Mouse (Mus musculus) heart, embryonic 11.5 days (tissue): Measurements from ENCODE around the gene Ufc1. TPM values are rescaled to one million over a fixed set of nuclear protein-coding genes. Genes with fewer than 3 reads are reported as not detected.

Experiments
- ATAC-seq: fragments of 200-750 bp; cut with Nextera tagmentation; replicated peaks from 2 replicates; pipeline ENCODE4 v1.8.0; 2017; ENCODE audit warnings: moderate library complexity; ENCODE audit not compliant: insufficient number of reproducible peaks, low FRiP score, low TSS enrichment
- H3K27ac ChIP-seq: fragments of 300-500 bp; sonication (generic); 2 replicates; pipeline ENCODE4 v1.5.1; 2014; ENCODE audit warnings: mild to moderate bottlenecking, low read depth, low read length
- H3K27me3 ChIP-seq: fragments of 300-500 bp; sonication (generic); 2 replicates; pipeline ENCODE4 v1.6.1; 2014; ENCODE audit warnings: mild to moderate bottlenecking, low read length, mixed read lengths; ENCODE audit not compliant: control insufficient read depth, insufficient read depth
- H3K36me3 ChIP-seq: fragments of 300-500 bp; sonication (generic); 2 replicates; pipeline ENCODE4 v1.6.1; 2014; ENCODE audit warnings: mild to moderate bottlenecking, low read length, moderate library complexity, mixed read lengths; ENCODE audit not compliant: control insufficient read depth, insufficient read depth
- H3K4me1 ChIP-seq: fragments of 300-500 bp; sonication (generic); 2 replicates; pipeline ENCODE4 v1.6.1; 2014; ENCODE audit warnings: low read length; ENCODE audit not compliant: control insufficient read depth, insufficient read depth
- H3K4me2 ChIP-seq: fragments of 300-500 bp; sonication (generic); 2 replicates; pipeline ENCODE4 v1.6.1; 2014; ENCODE audit warnings: mild to moderate bottlenecking, moderate library complexity
- H3K4me3 ChIP-seq: fragments of 300-500 bp; sonication (generic); 2 replicates; pipeline ENCODE4 v1.5.1; 2014; ENCODE audit warnings: low read depth, low read length
- H3K9ac ChIP-seq: fragments of 300-500 bp; sonication (generic); 2 replicates; pipeline ENCODE4 v1.6.1; 2014; ENCODE audit warnings: mild to moderate bottlenecking, low read depth, low read length, moderate library complexity
- H3K9me3 ChIP-seq: fragments of 300-500 bp; sonication (generic); replicated peaks from 2 replicates; pipeline ENCODE4 v1.6.1; 2016; ENCODE audit warnings: low read length; ENCODE audit not compliant: control insufficient read depth
- WGBS: fragments of 180-500 bp; shearing (Covaris S2); extraction: QIAGEN DNeasy Blood & Tissue Kit; methylation state at CpG from one replicate; pipeline ENCODE4 v1.1.7; 2014; ENCODE audit not compliant: insufficient replicate concordance; 5-methylcytosine and 5-hydroxymethylcytosine counted together
- polyA plus RNA-seq: library from polyadenylated mRNA; unstranded; fragments of >200 nt; fragmentation: Nextera tagmentation; extraction: Ambion mirVana; gene quantifications from 2 replicates; pipeline ENCODE4 v1.2.1, GENCODE M21; 2014

Gene Ufc1
- 90.3 and 92.9 TPM in 2 replicates for polyA plus RNA-seq

DNA sequence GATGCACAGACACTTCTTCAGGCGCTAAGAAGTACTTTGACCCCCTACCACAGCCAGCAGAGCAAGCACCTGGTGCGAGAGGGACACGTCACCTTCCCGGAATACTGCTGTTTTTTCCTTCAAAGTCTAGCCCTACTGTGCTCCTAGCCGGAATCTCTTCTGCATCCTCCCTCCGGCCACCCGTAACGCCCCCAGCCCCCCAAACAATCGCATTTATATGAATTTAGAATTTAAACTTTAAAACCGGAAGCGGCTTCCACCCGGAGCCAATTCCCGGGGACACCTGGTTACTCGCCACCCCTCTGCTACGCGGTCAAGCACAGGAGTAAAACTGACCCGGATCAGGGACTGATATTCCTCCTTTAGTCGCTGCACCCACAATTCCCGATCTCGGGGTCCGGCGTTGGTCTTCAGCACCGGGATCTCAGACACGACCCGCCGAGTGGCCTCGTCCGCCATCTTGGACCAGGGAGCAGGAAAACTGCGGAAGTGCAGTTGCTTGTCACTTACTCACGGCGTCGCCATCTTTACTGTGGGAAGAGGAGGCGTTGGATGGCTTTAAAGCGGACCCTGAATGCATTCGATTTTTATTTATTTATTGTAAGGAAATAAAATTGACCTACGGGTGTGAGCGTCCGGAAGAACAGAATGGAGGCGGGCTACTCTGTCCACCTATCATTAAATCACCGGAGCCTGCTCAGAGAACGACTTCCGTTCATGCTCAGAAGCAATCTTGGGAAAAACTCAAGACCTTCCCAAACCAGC is at the start of gene Ufc1:
Gene Ufc1, minus strand, starts transcription at position 727 of the 765 bp plus-strand sequence.
- Histone ChIP-seq H3K4me1 (peaks cover 8% of the 10 kb centered on the region), H3K4me3 (peak within 1 kb of the TSS; percentile 82), H3K9ac (peak within 1 kb of the TSS; percentile 96), H3K4me2 (peak within 1 kb of the TSS; percentile 91), H3K27ac (peak within 1 kb of the TSS; percentile 95), H3K27me3 (no peaks in the 10 kb centered on the region), H3K9me3 (no peaks in the 10 kb centered on the region), H3K36me3 (no peaks in the 10 kb centered on the region)
- WGBS = under 1% methylated on average over 42 of the region's 42 CpGs
- ATAC-seq = peak; percentile 71

DNA sequence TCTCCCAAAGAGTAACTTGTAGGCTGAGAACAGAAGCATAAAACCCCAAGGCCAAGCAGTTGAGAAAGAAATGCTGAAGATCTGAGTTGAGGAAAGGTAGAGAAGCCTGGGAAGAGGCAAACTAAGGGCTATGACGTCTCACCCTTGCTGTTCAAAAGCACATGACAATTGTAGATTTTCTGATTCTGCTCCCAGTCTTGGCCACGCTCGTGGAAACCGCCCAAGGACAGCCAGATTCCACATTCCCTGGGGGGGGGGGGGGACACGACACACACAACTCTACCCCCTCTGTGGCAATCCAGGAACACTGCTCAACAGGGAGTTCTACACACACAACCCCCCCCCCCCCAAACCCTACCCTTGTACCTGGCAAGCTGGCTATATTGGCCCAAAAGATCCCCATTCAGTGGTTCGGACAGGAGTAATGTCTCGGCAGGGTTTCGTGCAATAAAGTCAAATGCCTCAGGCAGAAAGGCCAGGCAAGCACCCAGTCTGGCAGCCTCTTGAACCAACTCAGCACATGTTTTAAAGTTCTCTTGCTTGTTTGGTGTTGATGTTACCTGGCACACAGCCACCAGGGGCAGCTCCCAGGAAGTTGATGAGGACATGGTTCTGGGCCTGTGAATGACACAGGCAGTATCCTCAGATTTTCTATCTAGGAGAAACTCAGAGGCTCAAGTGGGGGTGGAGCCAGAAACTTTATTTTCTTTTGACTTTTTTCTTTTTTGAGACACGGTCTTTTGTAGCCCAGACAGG is 49.3 kb upstream of the Ufc1 start:
- Histone ChIP-seq H3K9ac (no peak overlapping the region), H3K4me2 (no peak overlapping the region), H3K27me3 (no peaks in the 10 kb centered on the region), H3K4me1 (no peaks in the 10 kb centered on the region), H3K36me3 (peaks cover 14% of the 10 kb centered on the region), H3K4me3 (no peak overlapping the region), H3K27ac (no peak overlapping the region), H3K9me3 (peaks cover 2% of the 10 kb centered on the region; the same call in 1 of the 2 replicates)
- 80% methylated on average over 9 of the region's 9 CpGs for WGBS
- ATAC-seq = no peak

DNA sequence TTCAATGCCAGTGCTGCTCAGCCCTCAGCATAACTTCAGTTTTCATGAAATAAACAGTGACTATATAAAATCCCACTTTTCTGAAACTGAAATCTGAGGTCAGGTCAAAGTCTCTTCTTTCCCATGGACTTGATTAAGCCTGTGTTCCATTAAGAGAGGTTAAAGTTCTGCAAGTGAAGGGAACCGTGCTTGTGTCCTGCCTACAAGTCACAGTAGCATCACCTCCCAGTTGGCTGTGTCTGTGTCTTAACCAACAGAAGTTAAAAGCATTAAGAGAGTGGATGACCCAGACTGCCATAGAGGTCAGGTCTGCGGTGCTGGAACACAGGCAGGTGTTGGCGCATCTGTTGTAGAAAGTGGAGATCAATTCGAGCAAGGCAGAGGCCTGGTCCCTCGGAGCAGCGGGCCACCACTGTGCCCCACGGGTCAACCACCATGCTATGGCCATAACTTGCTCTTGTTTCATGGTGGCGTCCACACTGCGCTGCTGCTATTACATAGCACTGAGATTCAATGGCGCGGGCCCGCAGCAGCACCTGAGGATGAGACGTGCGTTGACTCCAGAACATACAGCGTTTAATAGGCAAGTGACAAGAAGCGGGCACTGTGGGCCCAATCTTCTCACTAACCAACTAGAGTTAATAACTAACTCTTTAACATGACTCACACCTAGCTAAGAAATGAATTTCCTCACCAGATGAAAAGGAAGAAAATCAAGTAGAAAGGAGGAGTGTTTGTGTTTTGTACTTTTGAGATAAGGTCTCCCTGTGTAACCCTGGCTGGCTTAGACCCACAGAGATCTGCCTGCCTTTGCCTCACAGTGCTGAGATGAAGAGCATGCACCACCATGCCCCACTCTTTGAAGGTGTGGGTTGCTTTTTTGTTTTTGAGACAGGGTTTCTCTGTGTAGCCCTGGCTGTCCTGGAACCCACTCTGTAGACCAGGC is 47.7 kb upstream of the Ufc1 start:
- H3K36me3 ChIP-seq = peaks cover 24% of the 10 kb centered on the region
- H3K4me1 ChIP-seq = no peaks in the 10 kb centered on the region
- 95% methylated on average over 16 of the region's 16 CpGs for WGBS
- no peak overlapping the region for H3K9ac ChIP-seq
- H3K27ac ChIP-seq = no peak overlapping the region
- H3K27me3 ChIP-seq = no peaks in the 10 kb centered on the region
- no peak for ATAC-seq
- no peak overlapping the region for H3K4me3 ChIP-seq
- no peak overlapping the region for H3K4me2 ChIP-seq
- H3K9me3 ChIP-seq = peaks cover 2% of the 10 kb centered on the region; the same call in 1 of the 2 replicates

DNA sequence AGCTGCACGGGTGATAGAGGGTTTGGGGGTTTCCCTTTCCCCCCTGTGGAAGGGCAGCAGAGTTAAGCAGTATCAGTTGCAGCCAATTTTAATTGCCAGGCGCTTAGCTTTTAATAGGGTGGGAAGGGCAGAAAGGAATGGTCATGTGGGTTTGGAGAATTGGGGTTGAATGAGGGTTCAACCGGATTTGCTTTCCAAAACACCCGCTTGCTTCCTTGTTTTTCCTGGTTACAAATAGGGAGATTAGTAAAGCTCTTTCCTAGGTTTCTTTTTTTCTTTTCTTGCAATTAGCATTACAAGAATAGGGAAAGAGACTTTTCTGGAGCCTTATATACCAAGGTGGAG is 35.4 kb upstream of the Ufc1 start:
- Histone ChIP-seq H3K27me3 (no peaks in the 10 kb centered on the region), H3K27ac (peak overlapping the region; percentile 97), H3K36me3 (no peaks in the 10 kb centered on the region), H3K4me3 (peak overlapping the region; percentile 68), H3K4me1 (peaks cover 19% of the 10 kb centered on the region), H3K4me2 (peak overlapping the region; percentile 97), H3K9me3 (no peaks in the 10 kb centered on the region), H3K9ac (peak overlapping the region; percentile 85)
- WGBS = 2% methylated on average over 4 of the region's 4 CpGs
- no peak for ATAC-seq

DNA sequence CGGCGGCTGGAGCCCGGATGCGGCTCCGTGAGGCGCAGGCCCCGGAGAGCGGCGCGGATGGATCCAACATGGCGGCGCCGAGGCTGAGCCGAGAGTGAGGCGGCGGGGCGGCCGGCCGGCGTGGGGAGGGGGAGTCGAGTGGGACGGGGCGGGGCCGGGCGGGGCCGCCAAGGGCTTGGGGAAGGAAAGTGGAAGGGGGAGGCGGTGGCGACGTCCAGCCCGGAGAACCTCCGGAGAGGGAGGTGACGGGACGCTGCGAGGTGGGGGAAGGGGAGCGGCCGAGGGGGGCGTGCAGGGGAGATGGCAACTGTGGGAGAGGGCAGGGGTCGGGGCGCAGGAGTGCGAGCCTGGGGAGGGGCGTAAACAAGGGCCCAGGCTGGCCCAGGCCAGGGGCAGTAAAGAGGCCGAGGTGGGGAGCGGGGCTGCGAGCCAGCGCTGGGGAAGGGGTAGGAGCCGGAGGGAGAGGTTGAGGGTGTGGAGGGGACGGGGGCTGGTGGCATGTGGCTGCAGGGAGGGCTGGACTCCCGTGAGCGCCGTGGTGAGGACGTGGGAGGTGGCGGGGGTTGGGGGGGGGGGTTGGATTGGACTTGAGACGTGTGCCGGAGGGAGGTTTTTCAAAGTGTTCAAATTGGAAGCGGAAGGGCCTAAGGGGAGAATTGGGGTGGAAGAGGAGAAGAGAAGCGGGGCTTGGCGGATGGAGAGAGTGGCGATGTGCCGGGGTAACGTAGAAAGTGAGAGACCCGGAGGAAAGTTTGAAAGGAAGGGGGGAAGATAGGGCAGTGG is 34.8 kb upstream of the Ufc1 start:
- Histone ChIP-seq H3K9ac (peak overlapping the region; percentile 85), H3K4me2 (peak overlapping the region; percentile 97), H3K4me1 (peaks cover 19% of the 10 kb centered on the region), H3K36me3 (peaks cover 3% of the 10 kb centered on the region; the same call in 1 of the 2 replicates), H3K4me3 (peak overlapping the region; percentile 68), H3K27ac (peak overlapping the region; percentile 97), H3K27me3 (no peaks in the 10 kb centered on the region), H3K9me3 (no peaks in the 10 kb centered on the region)
- WGBS = 1% methylated on average over 50 of the region's 61 CpGs
- ATAC-seq = peak; percentile 86

DNA sequence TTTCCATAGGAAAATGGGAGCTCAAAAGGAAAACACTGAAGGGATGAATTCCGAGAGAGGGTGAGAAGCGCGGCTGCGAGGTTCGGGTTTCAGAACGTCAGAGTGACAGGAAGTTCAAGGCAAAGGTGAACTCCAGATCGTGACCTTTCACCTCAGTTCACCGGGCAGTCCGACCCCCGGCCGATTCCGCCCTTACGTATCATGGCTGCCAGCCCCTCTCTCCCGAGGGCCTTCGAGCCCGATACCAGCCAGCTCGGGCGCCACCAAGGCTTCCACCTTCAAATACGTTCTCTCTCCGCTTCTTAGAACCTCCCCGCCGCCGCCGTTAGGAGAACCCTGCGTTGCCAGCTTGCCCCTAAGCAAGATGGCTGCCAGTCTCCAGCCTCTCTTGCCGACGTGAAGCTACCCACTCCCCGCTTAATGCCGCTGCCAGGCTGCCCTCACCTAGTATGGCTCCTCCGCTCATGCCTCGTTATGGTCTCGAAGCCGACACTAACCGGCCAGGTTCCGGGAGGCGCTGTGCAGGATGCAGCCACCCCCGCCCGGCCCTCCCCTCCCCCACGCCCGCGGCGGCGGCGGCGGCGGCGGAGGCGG is 34.1 kb upstream of the Ufc1 start, which contains the start of gene Dedd:
Gene Dedd, plus strand, starts transcription at position 307 of the 594 bp plus-strand sequence.
- under 1% methylated on average over 47 of the region's 48 CpGs for WGBS
- Histone ChIP-seq H3K9me3 (no peaks in the 10 kb centered on the region), H3K4me3 (peak within 1 kb of the TSS; percentile 68), H3K4me1 (peaks cover 19% of the 10 kb centered on the region), H3K27ac (peak within 1 kb of the TSS; percentile 97), H3K4me2 (peak within 1 kb of the TSS; percentile 97), H3K27me3 (no peaks in the 10 kb centered on the region), H3K9ac (peak within 1 kb of the TSS; percentile 85), H3K36me3 (peaks cover 3% of the 10 kb centered on the region; the same call in 1 of the 2 replicates)
- ATAC-seq = peak; percentile 84

DNA sequence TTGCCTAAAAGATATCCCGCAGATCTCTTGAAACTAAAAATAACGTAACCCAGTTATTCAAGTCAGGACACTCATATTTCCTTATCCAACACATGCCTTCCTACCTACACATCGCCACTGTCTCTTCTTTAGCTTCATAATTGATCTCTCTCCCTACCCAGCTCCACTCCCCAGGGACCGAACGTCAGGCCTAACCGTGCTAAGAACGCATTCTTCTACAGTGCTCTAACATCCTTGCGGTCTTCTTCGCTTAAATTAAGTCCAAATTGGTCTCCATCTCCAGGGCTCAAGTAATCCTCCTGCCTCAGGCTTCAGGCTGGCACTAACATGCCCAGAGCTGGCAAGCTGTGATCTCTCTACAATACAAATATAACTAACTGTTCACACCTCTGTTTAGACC is 33.4 kb upstream of the Ufc1 start:
- whole genome bisulfite sequencing = 30% methylated on average over 9 of the region's 9 CpGs
- H3K4me3 ChIP-seq = peak overlapping the region; percentile 68
- peak overlapping the region; percentile 85 for H3K9ac ChIP-seq
- H3K4me2 ChIP-seq = peak overlapping the region; percentile 97
- no peaks in the 10 kb centered on the region for H3K9me3 ChIP-seq
- H3K27ac ChIP-seq = peak overlapping the region; percentile 97
- ATAC-seq = no peak
- peaks cover 19% of the 10 kb centered on the region for H3K4me1 ChIP-seq
- no peaks in the 10 kb centered on the region for H3K27me3 ChIP-seq
- peaks cover 3% of the 10 kb centered on the region; the same call in 1 of the 2 replicates for H3K36me3 ChIP-seq
